Mouse (Mus musculus) lung, postnatal 14 days (tissue): ENCODE measurements at regions not wholly inside any gene's neighbourhood (a gene's known extent, or its start where the extent isn't known, plus 50 kb on each side); places are given as distances from the start of the nearest gene placed in this dataset.
A peak's percentile ranks its signal among the peaks of the same experiment; 100 is the strongest.

Experiments
- DNase-seq: peaks from one replicate; pipeline ENCODE4 v3.0.0; 2021

DNA sequence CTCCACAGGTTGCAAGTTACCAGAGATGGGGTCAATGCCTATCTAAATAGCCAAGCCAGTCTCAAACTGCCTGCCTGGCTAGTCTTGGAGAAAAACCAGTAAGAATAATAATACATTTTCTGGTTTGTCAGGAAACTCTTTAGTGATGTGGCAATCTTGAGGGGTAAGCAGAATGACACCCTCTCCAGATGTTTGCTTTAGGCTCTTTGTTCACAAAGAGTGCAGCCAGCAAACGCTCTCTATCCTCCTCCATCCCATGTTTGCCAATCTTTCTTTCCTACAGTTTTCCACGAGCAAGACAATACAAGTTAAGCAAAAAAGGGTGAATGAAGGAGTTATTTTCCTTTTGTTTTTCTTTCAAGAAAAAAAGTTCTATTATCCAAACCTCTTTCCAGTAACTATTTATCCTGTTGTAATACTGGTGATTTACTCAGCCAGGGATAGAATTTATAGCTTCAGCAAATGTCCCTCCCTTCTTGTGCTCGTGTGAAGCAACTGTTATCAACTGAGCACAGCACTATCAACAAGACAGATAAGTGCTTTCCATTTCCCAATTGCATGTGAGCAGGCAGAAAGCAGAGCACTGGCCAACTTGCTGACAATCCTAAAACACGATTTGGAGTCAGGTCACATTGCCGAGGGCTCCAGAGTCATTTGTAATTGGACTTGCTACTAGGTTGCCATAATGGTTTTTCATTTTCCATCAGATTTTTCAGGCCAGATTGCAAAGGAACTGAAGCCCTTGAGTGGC lies 873.5 kb downstream of the Rapgef2 start:
- no peak for DNase-seq

GRCm38 (mm10) chr3:78411395-78411794 lies 874.9 kb downstream of the Rapgef2 start:
- DNase-seq, result no peak

- no peak for DNase-seq
These were observed 877.1 kb downstream of the Rapgef2 start for GRCm38 (mm10) chr3:78409237-78409636.

DNA sequence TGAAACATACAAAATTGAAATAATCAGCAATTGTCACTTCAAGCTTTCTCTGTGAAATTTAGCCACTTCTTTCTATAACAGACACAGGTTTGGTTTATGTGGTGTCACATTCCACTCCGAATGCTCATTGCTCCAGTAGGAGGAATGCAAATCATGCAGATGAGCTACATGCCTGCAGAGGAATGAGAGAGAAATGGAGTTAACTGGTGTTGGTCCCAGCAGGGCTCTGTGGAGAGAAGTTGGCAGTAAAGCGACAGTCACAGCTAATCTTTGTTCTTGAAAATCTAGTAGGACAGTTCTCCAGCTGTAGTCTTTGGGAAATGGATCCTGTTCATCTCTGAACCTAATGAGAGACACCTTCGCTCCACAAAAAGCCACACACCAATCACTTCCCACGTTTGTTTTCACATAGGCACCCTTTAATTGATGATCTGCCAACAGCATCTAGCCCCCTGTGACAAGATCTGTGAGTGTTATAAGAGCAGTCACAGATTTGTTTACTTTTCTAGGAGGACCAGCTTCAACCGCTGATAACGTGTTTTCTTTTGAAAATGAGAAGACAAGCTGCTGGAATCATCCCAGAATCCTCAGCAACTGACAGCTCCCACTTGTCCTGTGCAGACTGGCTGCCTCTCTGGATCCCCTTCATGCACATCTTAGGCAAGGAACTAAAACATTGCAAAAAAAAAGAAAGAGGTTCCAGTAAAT lies 880.4 kb downstream of the Rapgef2 start:
- peak; percentile 1 for DNase-seq

DNA sequence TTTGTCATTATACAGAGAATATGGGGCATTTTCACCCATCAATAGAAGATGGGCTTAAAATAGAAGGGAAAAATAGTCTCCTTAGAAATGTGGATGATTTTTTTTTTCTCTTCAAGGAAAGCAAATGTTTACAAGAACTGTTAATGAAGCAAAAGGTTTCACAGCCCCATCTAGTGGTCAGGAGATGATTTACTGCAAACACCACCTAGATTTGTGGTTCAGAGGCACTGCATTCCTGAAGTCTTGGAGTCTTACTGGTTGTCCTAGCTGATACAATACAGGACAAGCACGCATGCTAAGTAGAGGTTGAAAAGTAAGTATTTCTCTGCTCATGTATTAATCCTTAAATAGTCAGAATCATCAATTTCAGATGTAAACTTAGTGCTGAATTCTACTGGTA lies 927.9 kb downstream of the Rapgef2 start:
- no peak for DNase-seq

DNA sequence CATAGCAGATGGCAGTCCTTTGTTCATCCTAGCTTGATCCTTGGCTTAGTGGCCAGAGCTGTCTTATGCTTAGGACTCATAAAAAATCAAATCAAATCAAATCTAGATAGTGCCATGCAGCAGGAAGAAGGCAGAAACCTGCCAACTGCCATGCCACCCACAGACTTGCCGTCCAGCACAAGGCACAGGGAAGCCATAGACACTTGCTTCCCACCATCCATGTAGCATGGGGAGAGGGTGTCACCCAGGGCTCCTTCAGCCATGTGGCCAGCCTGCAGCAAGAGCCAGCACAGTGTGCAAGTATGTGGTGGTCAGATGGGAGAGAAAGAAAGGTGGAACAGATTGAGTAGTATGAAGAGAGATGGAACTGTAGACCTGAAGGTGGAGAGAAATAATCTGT lies 946.4 kb downstream of the Rapgef2 start:
- no peak for DNase-seq

GRCm38 (mm10) chr3:78311630-78312406 lies 974.5 kb downstream of the Rapgef2 start:
- no peak for DNase-seq

GRCm38 (mm10) chr3:78300506-78300905 lies 985.8 kb downstream of the Rapgef2 start:
- no peak for DNase-seq

- no peak for DNase-seq
These were observed 994.4 kb downstream of the Rapgef2 start for GRCm38 (mm10) chr3:78291894-78292293.

- no peak for DNase-seq
These were observed 1002.2 kb downstream of the Rapgef2 start for GRCm38 (mm10) chr3:78284071-78284470.

- DNase-seq, result no peak
These were observed 1049.4 kb downstream of the Rapgef2 start for GRCm38 (mm10) chr3:78236920-78237319.

DNA sequence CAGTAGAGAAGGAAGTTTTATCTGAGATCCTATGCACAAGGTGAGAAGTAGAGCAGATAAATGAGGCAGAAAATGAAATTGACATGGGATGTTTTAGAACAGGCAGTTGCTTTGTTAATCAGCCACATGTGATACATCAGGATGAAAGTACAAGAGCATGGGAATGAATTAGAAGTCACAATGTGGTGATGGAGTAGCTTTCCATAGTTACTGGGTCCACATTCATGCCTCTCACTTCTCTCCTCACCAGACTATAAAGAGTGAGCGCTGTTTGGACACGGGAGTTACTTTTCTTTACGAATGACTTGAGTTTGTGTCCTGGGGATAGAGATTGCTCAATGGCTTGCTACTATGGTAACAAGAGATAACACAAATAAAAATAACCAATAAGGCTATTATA lies 1076.6 kb downstream of the Rapgef2 start:
- no peak for DNase-seq

- DNase-seq, result no peak
These were observed 1123.7 kb downstream of the Rapgef2 start for GRCm38 (mm10) chr3:78162601-78163000.

DNA sequence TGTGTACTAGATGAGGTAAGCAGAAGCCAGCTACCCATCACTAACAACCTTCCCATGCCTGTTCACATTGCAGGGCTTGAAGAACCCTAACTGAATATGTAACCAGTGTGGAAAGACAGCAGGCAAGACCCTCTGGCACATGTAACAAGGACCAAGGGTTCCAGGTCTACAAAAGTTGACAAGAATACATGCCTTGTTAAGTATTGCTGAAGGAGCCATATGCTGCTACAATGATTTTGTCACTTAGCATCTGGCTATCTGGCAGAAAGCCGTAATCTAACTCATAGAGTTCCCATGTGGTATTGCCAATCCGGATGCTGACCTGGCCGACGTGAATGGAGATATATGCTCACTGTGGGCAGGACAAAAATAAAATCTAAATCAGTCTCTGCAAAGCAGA lies 1127.9 kb downstream of the Rapgef2 start:
- DNase-seq, result no peak
